Mouse (Mus musculus) lung, adult 2 months (tissue): ENCODE data around the gene Sorbs1.

ENCODE experiments used
- CTCF ChIP-seq: fragments of 200-500 bp; IDR thresholded peaks from 2 replicates; pipeline ENCODE4 v1.5.1; 2011; ENCODE audit warnings: mild to moderate bottlenecking, low read length, control low read depth; ENCODE audit not compliant: insufficient read depth
- POLR2A ChIP-seq: fragments of 200-500 bp; IDR thresholded peaks from 2 replicates; pipeline ENCODE4 v1.6.1; 2011; ENCODE audit warnings: low read depth, mild to moderate bottlenecking, control low read depth, low read length, borderline replicate concordance; ENCODE audit errors: extremely low read depth

DNA sequence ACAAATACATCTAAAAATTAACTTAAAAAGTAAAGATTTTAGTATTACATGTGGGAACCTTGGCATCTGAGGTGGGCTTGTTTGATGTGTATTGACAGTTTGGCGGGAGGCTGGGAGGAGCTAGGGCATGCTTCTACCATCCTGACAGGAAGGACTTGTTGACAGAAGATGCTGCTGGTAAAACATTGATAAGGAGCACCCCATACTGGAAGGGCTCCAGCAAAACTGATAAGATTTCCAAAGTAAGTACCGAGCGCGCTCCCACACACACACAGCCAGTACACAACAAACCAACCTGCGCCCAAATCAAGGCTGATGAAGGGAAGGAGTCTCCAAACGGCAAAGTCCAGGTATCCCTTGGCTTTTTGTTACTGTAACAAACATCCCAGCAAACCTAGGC, 22.9 kb upstream of the Sorbs1 start:
- no peak for TF ChIP-seq CTCF
- TF ChIP-seq POLR2A, result no peak
